Mouse (Mus musculus): ENCODE data around the gene Sapcd2.

Sapcd2 gene

DNA sequence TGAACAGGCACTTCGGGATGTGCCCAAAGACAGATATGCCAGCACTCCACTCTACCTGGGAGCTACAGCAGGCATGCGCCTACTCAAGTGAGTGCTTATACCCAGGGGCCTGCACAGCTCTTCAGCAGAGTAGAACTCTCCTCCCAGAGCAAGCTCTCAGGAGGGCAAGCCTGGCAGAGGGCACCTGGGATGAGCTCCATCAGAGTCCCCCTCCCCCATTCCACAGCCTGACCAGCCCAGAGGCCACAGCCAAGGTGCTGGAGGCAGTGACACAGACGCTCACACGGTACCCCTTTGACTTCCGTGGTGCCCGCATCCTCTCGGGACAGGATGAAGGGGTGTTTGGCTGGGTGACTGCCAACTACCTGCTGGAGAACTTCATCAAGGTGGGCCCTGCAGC lies 25.9 kb downstream of the Sapcd2 start:
- no peak for TF ChIP-seq GATA4 (IDR thresholded peaks at IDR 0.05; ENCODE audit: insufficient replicate concordance, low read length)

DNA sequence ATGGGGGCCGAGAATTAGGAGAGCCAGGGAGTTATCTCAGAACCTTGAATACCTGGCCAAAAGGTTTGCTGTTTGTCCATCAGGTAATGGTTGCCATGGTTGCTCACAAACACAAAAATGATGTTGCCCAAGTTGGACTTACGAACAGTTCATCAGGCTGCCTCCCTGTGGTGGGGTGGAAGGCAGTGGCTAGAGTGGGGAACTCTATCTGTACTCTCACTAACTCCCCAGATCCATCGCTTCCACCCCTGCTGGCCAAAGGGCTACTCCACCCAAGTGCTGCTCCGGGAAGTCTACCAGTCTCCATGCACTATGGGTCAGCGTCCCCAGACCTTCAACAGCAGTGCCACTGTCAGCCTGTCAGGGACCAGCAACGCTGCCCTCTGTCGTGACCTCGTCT lies 26.9 kb downstream of the Sapcd2 start, which contains the start of gene Npdc1:
Gene Npdc1 (plus strand): TSS at position 301 of the 400 bp plus-strand sequence.
- TF ChIP-seq GATA4 (IDR thresholded peaks at IDR 0.05; ENCODE audit: insufficient replicate concordance, low read length) = no peak

DNA sequence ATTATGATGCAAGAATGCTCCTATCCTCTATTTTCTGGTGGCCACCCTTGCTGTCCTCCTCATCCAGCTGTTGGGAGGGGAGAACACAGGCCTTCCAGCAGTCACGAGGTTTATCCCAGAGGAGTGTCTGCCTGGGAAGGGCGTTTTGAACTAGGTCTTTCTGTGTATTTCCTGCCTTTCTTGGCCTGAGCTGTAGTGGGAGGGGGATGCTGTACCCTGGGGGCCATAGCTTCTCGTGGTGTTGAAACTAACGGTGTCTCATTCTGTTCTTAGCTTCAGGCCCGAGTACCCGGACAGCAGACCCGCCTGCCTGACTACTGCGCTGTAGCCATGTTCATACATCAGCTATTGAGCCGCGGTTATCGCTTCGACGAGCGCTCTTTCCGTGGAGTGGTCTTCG lies 28.2 kb downstream of the Sapcd2 start:
- no peak for TF ChIP-seq GATA4 (IDR thresholded peaks at IDR 0.05; ENCODE audit: insufficient replicate concordance, low read length)

DNA sequence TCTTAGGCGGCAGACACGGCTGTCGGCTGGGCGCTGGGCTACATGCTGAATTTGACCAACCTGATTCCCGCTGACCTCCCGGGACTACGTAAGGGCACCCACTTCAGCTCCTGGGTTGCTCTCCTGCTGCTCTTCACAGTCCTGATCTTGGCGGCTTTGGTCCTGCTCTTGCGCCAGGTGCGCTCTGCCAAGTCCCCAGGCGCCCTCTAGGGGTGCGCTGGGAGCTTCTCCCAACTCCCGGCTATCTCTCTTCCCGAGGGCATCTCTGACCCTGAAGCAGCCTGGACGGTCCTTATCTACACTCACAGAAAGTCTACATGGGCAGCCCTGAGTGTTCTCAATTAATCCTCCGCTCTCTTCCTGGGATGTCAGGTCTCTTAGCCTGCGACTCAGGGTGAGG lies 28.6 kb downstream of the Sapcd2 start:
- no peak for TF ChIP-seq GATA4 (IDR thresholded peaks at IDR 0.05; ENCODE audit: insufficient replicate concordance, low read length)

DNA sequence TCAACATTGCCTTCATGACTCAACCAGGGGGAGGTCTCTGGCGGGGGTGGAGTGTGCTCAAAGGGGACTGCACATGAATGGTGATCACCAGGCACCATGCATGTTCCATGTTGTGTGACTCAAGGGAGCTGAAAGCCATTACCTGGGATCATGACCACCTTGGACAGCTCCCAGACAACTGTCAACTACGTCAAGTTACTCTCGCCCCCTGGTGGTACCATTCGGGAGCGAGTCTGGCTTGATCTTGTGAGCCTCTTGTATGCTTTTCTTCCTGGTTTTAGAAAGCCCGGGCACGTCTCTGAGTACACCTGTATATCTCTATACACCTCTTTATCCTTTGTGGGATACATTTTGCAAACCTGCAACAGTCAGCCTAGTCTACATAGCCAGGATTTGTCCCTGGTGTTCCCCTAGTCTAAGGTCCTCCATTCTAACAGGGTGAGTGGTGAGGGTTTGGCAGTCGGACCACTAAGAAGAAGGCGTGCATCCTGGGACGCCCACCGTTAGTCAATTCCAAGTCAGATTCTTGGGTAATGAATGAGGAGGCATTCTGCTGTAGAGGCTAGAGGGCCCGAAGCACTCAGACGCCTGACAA lies 30.4 kb downstream of the Sapcd2 start:
- no peak for TF ChIP-seq GATA4 (IDR thresholded peaks at IDR 0.05; ENCODE audit: insufficient replicate concordance, low read length)

DNA sequence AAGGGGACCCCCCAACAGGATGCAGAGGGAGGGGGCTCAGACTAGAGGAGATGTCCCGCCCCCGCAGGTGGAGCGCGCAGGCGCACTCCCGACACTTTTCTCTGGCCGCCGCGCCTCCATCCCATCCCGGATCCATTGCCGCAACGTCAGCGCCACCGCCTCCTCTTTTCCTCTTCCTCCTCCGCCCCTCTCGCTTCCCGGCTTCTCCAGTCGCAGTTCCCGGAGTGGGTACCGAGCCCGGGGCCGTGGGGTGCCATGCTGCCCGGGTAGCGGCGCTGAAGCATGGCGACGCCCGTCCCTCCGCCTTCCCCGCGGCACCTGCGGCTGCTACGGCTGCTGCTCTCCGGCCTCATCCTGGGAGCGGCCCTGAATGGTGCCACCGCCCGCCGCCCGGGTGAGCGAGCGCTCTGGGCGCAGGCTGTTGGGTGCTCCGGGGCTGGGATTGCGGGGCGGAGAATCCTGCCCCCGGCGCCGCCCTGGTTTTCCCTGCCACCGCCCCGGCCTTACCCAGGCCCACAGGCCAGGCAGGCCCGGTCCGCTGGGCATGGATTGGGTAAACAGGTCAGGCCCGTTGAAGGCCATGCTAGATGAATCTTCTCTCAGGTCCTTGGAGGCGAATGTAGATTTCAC lies 31.0 kb downstream of the Sapcd2 start:
- no peak for TF ChIP-seq GATA4 (IDR thresholded peaks at IDR 0.05; ENCODE audit: insufficient replicate concordance, low read length)

DNA sequence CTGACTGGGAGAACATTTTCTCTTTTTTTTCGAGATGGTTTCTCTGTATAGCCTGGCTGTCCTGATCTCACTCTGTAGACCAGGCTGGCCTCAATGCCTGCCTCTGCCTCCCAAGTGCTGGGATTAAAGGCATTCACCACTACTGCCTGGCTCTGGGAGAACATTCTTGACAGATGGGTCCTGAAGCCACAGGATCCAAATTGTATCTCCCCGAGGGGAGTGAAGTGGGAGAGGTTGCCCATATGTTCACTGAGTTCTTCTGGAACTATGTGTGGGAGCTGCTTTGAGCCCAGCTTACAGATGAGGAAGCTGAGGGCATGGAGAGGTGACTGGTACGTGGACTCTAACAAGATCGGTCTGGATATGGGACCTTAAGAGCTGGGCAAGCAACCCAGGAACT lies 31.9 kb downstream of the Sapcd2 start:
- TF ChIP-seq GATA4 (IDR thresholded peaks at IDR 0.05; ENCODE audit: insufficient replicate concordance, low read length) = no peak

DNA sequence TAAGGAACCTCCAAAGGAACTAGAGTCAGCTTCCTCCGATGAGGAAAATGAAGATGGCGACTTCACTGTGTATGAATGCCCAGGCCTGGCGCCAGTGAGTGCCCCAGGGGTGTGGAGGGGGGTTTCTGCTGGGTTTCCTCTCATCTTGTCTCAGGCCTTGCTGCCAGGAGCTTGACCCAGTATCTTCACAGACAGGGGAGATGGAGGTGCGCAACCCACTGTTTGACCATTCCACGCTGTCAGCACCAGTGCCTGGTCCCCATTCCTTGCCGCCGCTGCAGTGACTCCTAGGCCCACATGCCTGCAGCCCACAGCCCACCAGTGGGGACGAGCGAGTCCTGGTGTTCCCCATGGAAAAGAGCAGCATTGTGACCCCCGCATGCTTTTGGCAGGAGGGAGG lies 36.8 kb downstream of the Sapcd2 start:
- TF ChIP-seq GATA4 (IDR thresholded peaks at IDR 0.05; ENCODE audit: insufficient replicate concordance, low read length) = no peak

DNA sequence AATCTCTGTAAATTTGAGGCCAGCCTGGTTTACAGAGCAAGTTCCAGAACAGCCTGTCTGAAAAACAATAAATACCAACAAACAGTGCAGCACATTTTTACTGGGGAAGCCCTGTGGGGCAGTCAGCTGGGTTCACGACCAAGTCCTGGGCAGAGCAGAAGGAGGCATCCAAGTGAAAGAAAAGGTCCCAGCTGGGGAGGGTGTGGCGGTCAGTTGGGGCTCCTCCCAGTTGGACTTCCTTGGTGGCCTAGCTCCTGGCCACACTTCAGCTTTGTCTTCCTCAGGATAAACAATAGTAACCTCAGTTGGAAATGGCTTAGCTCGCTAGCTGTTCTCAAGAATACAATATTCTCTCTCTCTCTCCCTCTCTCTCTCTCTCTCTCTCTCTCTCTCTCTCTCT lies 45.3 kb downstream of the Sapcd2 start:
- no peak for TF ChIP-seq GATA4 (IDR thresholded peaks at IDR 0.05; ENCODE audit: insufficient replicate concordance, low read length)

DNA sequence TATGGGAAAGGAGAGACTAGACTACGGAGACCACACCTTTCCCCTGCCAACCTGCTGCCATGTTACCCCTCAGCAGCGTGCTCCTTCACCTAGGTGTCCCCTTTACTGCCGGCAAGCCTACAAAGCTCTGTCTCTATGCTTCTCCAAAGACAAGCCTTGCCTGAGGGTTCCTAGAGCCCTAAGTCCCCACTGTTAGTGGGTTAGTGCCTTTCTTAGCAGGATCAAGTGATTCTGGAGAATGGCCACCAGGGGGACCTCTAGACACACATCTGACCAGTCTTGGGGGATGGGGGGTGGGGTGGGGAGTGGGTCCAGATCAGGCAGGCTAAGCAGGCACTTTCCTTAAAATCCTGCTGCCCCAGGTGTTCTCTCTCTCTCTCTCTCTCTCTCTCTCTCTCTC lies 49.8 kb downstream of the Sapcd2 start:
- TF ChIP-seq GATA4 (IDR thresholded peaks at IDR 0.05; ENCODE audit: insufficient replicate concordance, low read length) = no peak

DNA sequence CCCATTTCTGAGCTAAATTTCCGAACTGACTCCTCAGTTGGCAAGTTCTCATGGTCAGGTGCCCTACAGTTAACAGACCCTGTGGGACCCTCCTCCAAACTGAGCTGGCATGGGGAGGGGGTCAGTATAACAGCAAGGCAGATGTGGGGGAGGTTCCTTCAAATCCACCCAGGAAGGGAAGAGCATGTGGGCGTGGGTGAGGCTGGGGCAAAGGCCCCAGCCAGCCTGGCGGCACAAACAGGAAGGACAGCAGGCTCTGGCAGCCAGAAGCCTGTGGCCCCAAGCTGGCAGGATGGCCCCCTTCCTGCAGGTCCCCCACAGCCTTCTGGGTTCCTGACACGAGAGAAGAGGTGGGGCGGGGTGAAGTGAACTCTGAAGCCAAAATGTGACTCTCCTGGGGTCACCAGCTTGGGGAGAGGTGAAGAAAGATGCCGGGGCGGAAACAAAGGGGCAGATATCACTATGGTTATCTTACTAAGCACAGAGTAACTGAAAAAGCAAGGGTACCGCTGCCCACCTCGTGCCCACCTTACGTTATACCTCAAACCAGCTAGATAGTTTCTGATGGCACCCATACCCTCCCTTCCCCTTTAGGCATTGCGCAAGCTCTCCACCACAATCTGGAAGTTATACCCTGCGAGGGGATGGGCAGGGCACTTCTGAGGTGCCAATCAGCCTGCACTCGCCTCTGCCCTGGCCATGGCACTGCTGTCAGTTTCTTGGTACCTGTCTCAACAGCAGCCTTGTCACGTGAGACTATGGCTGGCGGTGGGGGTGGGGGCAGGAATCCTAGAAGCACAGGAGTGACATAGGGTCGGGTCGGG lies 50.7 kb downstream of the Sapcd2 start, which contains the start of gene Fut7:
Gene Fut7 (plus strand): TSS at position 681 of the 824 bp plus-strand sequence.
- no peak for TF ChIP-seq GATA4 (IDR thresholded peaks at IDR 0.05; ENCODE audit: insufficient replicate concordance, low read length)

DNA sequence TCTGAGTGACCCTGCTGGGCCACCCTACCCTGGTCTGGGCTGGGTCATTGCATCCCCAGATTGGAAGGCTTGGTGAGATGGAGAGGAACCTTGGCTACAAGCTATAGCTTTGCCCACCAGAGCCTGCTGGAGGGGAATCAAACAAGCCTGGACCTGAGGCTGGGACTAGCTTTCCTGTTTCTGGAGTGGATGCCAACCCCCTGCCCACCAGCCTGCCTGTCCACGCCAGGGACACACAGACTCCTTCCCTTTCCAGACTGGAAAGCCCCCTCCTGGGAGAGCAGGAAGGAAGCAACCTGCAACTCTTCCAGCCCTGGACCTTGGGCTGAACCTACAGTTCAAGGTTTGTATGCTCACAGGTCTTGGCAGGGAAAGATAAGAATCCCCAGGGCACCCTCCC lies 51.5 kb downstream of the Sapcd2 start:
- TF ChIP-seq GATA4 (IDR thresholded peaks at IDR 0.05; ENCODE audit: insufficient replicate concordance, low read length) = no peak

DNA sequence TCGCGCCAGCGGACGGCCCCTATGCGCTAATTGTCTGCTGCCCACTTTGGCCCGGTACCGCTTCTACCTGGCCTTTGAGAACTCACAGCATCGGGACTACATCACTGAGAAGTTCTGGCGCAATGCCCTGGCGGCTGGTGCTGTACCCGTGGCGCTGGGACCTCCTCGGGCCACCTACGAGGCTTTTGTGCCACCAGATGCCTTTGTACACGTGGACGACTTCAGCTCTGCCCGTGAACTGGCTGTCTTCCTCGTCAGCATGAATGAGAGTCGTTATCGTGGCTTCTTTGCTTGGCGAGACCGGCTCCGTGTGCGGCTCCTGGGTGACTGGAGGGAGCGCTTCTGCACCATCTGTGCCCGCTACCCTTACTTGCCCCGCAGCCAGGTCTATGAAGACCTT lies 53.4 kb downstream of the Sapcd2 start:
- TF ChIP-seq GATA4 (IDR thresholded peaks at IDR 0.05; ENCODE audit: insufficient replicate concordance, low read length) = no peak

DNA sequence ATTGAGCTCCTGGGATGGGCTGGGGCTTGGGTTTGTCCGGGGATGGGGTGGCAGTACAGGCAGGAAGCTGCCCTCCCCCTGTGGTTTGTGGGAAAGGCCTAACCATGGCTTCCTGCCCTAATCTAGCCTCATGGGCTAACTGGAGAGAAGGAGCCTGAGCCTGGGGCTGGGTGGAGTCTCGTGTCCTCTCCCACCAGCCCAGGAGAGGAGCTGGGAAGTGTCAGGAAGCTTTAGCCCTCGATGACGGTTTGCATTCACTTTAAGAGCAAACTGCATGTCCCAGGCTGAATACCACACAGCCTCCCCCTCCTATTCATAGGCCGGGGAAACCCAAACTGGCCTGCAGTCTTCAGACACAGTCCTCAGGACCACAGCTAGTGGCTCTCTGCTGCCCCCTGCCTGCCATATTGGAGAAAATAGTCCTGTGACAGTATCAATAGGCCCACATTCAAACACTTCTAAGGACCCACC lies 54.6 kb downstream of the Sapcd2 start:
- TF ChIP-seq GATA4 (IDR thresholded peaks at IDR 0.05; ENCODE audit: insufficient replicate concordance, low read length) = no peak

DNA sequence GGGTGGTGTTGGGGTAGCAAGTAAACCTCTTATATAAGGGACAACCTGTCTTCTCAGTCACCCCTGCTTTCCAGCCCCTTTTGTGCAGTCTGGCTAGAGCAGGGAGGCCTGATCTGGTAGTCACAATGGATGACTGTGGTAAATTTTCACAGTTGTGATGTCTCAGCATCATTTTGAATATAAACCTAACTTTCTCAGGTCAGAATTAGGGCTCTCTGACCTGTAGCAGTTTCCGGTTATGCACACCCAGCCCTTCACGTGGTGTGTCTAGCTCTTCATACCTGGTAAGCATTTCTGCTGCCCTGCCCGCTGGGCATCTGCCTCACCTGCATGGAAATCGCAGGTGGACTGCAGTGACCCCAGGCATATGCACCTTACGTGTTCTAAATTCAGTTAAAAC lies 55.1 kb downstream of the Sapcd2 start:
- TF ChIP-seq GATA4 (IDR thresholded peaks at IDR 0.05; ENCODE audit: insufficient replicate concordance, low read length) = no peak

Data from liver, adult (tissue).